Mouse (Mus musculus) cerebellum, adult 11 months (tissue): ENCODE results near the gene Stard5.

Source experiments
- DNase-seq: peaks from one replicate; pipeline ENCODE4 v3.0.0; 2022

Stard5 gene

DNA sequence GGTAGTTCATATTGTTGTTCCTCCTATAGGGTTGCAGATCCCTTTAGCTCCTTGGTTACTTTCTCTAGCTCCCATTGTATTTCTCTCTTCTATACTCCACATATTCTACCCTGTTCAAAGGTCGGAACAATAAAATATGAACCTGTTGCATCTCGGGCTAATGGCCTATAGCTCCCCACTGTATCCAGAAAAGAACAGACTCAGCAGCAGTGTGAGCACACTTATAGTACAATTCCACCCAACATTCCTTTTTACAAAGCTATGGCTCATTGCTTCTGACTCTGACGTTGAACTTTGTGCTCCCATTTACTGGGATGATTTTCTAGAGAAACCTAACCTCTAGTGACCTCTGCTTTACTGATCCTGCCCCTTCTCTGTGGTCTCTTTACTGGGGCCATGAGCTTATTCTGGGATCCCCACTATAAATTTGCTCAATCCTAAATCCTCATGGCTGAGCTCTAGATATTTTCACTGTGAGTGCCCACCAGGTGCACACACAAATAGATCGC is 34.4 kb downstream of the Stard5 start:
- no peak for DNase-seq

DNA sequence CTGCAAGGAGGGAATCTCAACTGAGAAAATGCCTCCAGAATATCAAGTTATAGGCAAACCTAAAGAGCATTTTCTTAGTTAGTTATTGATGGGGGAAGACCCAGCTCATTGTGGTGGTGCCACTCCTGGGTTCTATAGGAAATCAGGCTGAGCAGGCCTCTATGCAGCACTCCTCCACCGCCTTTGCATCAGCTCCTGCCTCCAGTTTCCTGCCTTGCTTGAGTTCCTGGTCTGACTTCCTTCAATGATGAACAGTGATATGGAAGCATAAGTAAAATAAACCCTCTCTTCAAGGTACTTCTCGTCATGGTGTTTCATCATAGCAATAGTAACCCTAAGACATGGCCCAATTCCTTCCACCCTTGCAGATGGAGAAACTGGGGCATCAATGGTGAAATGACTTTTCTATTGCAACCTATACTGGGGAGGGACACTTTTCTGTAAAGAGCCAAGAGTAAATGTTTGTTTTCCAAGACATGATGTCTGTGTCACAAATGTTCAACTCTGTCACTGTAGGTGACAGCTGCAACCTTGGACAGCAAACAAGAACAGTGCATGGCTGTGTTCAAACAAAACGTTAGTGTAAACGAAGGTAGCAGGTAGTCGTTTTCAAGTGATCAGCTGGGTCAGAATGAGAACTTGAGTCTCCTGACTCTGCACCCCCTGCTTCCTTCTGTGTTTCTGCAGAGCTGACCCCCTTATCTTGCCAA is 36.3 kb downstream of the Stard5 start:
- no peak for DNase-seq

DNA sequence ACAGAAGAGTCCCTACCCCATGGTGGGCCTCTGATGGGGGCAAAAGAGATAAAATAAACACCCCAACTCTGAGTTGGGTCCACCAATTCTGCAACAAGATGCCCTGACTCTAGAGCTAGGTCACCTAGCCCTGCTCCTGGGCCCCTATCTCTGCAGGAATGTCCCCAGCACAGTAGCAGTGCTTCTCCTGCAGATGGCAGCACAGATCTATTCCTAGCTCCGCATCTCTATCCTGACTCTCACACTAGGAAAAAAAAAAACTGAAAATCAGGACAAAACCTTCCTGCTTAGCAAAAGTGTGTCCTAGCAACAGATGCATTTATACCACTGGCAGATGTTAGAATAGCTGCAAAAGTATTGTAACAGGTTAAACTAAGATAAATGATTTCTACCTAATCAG is 37.0 kb downstream of the Stard5 start:
- peak; percentile 54 for DNase-seq

DNA sequence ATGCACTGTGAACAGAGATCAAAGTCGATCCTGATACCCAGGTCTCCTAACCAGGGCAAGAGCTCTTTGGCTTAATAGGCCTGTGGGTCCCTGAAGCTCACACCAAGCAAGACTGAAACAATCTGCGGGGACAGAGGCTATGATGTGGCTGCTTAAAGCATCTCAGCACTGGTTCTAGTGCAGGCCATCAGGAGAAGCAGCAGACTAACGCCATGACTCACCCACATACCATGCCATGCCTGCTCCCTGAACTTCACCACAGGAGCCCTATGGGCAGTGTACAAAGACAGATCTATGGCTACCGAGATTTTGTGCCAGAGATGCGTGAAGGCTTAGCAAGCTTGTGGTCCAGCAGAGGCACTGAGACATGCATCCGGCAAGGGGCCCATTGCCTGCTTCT is 39.8 kb downstream of the Stard5 start:
- no peak for DNase-seq

DNA sequence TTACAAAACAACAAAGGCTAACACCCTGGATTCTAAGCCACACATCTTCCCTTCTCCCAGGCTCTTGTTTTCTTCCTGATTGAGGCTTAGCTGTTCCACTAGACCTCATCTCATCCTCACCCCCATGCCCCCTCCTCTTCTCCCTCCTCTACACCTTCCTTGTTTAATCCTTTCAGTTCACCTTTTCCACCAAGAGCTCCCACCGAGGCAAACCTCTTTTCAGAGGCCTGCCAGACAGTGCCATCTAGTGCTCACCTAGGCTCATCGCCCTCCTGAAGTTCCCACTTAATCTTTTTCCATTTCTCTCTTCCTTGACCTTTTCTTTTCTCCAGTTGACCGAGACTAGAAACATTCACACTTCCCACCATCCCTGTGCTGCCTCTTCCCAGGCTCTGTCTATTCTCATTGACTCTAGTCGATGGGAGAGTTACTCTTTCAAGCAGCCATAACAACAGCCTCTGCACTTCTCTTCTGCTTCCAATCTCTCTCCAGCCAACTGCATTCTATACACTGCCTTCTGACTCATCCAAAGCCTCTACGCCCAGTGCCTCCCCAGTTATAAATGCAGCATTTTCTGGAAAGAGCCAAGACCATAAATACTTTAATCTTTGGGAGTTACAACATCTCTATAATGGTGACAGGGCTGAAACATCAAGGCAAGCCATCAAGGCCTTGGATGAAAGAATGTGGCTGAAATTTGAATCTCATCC is 43.9 kb downstream of the Stard5 start:
- no peak for DNase-seq

DNA sequence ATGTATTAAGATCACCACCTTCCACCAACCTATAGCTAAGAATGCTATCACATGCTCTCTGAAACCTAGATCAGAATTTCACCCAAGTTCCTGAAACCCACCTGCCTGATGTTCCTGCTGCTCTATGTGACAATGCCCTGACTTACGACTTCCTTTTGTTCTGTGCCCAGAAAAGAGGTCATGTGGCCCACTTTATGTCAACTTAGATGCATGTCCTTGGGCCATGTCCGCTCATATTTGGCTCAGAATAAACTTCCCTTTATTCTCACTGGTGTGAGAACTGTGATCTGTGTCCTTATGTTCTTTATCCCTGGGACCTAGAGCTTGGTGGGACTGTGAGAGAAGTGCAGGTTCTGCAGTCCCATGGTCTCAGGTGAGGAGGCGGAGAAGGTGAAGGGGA is 45.5 kb downstream of the Stard5 start:
- DNase-seq, result no peak

DNA sequence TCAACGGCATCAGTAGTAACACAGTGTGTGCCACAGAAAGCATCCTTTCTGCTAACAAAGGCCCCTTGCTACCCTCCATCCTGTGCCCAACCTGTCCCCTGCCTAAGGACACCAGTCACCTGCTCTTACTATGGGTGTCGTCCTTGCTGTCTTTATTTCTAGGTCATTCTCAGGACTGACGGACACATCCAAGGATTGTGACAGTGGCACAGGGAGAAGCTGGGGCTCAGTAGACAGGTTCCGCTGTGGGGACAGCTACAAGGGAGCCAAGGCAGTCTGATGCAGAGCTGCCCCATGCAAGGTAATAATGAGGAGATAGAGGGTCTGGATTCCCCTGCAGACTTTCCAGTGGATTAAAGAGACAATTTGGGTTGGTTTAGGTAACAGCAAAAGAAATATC is 46.7 kb downstream of the Stard5 start:
- DNase-seq, result no peak

DNA sequence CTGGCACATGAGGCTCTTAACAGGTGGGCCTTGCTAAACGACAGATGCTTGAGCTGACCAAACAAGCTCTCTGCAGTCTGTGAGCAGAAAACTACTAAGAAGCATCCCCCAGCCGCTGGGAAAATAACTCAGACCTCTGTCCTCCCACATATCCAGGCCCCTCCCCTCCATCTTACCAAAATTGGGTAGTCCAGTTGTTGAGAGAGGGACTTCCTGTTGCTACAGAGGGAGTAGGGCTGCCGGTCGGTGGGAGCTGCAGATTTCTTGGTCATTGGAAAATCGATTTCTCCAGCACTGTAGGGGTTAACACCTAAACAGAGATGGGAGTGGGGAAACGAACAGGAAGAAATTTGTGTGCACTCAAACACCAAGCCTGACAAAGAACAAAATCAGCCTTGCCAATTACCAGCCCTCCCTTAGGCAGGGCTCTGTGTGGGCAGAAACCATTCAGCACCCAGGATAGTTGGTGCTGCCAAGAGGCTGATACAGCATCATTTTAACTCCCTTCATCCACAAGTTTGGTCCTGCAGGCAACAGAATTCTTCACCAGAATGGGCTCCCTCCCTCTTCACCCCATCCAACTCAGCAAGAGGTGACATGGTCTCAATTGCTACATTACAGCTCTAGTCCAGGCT is 51.0 kb downstream of the Stard5 start:
- no peak for DNase-seq

DNA sequence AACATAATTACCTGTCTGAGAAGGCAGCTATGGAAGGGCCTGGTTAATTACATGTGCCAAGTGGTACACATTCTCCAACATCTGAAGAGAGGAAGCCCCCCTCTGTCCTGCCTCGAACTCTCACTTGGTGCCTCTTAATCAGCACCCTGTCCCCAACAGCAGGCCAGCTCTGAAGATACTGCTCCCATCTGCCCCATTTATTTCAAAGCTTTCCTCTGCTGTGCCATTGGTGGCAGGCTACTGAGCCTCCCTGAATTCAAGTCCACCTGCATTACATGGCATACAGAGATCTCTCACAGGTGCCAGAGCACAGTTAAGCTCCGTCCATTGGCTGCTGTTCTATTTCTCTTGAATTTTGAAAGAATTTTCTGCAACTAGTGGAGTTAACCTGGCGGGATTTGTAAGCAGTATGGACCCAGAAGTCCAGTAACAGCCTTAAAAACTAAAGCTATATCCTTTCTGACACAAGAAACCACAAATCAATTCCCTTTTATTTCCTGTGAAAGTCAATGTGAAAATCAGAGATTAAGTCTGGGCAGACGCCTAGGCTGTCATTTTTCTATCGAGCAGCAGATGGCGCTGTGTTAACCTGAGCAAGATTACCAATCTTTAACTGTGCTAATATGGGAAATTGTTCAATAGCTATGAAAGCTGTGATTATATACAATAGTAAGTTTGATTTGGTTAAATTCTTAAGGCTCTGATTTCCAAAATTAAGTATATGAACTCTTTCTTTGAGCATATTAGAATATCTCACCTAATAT is 63.9 kb downstream of the Stard5 start:
- no peak for DNase-seq

DNA sequence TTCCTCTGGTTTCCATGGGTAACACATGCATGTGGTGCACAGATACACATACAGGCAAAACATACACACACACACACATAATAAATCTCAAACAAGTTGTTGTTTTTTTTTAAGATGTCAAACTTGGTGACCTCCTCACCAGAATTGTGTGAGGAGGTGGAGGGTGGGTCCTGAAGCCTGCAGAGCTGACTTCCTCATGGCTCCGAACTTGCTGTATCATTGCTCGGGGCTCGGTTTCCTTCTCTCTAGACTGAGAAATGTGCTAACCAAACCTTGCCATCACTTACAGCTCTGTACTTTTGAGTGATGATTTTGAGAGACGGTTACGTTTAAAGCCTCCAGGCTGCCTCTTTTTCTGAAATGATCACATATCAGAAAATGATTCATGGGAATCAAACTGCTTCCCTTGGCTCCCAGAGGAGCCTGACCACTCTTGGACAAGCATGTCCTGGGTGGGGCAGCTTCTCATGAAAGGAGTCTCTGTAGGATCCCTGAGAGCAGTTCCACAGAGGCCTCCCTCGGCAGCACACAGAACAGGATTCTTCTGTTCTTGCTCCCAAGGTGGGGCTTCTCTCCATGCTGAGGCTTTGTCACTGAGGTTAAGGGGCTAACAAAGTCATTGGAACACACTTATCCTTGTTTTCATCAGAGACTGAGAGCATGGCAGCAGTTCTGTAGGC is 67.4 kb downstream of the Stard5 start:
- DNase-seq, result no peak
